Mouse (Mus musculus) G1E-ER4 (cell line): Measurements from ENCODE around the gene Hmgcs1. TPM values are rescaled to one million over a fixed set of nuclear protein-coding genes. Genes with fewer than 3 reads are reported as not detected.

Source experiments
- GATA1 ChIP-seq: IDR thresholded peaks from one replicate; pipeline ENCODE4 v1.8.0; 2012; ENCODE audit warnings: low read length, inconsistent platforms
- polyA plus RNA-seq: library from polyadenylated mRNA; stranded (reverse); fragments of >175 nt; gene quantifications from 2 replicates; pipeline ENCODE4 v1.2.3, GENCODE M21; 2012

Hmgcs1 gene
- polyA plus RNA-seq, 1 experiment, result 21.6 TPM

DNA sequence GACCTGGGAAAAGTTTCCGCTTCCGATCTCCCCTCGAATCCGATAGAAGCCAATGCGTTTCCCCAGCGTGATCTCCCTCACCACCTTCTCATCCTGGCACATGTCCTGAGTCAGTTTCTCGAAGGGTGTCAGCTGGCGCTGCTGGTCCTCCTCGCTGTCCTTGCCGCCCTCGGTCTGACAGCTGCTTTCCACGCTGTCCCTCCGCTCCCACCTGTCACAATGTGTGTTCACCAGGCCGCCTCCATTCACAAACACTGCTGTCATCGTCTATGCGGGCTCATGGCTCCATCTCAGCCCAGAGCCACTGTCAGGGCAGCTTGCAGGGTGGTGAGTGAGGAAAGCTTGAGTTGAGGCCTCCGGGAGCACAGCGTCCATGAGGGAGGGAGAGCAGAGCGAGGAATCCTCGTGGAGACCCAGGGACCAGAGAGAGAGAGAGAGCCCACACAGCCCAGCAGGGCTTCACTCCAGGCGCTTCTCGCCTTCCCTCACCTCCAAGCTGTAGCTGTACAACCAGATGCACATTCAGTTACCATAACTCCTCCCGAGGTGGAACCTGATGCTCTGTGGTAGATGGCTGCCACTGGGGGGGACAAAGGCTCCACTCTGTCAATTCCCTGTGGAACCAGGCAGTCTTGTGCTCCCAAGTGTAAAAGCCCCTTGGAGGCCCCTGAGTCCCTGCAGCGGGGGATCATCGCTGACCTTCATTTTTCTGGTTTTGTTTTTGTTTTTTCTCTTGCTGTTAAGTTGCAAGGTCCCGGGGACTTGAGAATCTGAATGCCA, 37.6 kb downstream of the Hmgcs1 start:
- no peak for TF ChIP-seq GATA1

DNA sequence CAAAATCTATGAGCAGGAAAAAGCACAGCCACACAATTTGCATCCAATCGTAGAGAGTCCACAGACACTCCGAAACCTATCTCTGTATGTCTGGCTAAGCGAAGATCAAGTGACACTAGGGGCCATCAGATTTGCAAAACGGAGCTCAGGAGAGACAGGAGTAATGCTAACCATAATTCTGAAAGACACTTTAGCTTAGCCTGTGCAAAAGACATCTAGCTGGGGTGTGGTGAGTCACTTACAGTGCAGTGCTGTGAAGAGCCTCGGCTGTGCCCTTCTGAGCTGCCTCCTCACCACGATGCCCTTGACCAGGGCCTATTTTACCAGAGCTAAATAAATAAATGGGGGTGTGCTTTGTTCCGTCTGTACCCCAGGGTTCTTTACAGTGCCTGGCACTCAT, 39.2 kb downstream of the Hmgcs1 start:
- no peak for TF ChIP-seq GATA1

DNA sequence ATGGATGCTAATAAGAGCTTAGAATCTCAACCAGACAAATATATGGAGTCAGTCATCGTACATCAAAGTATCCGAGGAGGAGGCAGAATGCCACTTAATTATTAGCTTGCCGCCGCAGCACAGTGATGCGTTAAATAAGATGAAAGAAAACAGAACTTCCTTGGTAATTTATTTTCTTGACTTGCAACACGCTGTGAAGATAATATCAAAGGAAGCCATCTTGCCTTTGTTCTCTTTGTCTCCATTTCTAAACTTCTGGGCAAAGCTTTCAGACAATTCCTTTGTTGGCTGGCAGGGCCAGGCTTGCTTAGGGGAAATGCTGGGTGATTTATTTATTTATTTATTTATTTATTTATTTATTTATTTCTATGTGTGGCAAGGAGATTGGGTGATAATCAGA, 41.3 kb downstream of the Hmgcs1 start:
- TF ChIP-seq GATA1, result no peak

DNA sequence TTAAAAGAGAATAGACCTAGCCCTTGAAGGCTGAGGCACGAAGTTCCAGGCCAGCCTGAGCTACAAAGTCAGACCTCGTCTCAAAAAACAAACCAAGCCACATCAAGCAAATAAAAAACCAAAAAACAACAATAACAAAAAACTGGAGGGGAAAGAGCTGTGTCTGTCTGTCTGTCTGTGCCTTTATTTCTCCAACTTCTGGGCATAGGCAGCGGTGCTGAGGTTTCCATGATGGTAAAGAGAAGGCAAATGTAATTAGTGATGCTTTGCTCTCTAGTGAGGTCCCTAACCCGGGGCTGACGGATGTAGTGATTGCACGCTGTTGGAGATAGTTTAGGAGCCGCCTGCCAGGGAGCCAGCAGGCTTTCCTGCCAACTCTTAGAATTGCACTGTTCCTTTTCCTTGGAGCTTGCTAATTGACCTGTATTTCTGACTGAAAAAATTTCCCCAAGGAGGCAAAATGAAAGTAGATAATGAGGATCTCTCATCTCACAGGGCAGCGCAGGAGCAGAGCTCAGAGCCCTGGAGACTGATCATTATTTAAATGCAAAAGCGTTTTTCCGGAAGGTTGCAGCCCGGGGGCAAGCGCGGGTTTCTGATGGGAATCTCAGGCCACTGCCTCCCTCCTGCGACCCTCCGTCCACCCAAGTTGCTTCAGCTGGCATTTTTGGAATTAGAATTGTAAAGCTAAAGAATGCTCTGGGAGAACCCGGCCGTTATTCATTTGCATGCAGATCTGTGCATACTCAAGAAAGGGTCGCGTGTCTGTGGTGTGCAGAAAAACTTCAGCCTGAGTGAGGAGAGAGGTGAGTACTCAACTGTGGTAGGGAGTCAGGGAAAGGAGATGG, 51.4 kb downstream of the Hmgcs1 start:
- no peak for TF ChIP-seq GATA1

DNA sequence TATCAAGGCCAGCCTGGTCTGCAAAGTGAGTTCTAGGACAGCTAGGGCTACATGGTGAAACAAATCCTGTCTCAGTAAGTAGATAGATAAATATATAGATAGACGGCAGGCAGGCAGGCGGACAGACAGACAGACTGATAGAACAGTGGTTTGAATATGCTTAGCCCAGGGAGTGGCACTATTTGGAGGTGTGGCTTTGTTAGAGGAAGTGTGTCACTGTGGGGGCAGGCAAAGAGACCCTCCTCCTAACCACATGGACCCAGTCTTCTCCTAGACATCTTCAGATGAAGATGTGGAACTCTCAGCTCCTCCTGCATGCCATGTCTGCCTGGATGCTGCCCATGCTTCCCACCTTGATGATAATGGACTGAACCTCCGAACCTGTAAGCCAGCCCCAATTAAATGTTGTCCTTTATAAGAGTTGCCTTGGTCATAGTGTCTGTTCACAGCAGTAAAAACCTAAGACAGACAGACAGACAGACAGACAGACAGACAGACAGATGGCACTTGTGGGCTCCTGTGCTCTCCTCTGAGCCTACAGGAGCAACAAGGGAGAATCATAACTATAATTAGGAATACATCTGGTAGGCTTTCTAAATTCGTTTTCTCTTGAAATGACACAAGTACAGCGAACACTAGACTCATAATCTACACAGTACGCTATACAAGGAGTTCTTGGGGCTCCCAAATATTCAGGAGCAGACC, 52.7 kb downstream of the Hmgcs1 start:
- TF ChIP-seq GATA1, result no peak

DNA sequence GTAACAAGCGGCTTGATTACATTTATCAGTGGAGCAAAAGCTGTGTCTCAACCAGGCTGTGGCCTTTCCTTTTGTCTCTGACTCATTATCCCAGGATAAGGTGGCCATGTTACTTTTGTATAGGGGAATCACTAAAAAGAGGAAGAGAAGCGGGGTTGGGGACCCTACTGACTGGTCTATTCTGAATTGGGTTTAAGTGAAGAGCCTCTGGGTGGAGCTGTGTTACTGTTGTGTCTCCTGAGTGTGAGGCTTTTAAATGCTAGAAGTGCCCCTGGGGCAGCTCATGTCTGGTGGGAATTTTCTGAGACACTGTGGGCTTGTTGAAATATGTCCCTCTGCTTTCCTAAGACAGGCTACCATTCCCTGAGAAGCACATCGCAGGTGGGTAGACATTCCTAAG, 53.3 kb downstream of the Hmgcs1 start:
- no peak for TF ChIP-seq GATA1

DNA sequence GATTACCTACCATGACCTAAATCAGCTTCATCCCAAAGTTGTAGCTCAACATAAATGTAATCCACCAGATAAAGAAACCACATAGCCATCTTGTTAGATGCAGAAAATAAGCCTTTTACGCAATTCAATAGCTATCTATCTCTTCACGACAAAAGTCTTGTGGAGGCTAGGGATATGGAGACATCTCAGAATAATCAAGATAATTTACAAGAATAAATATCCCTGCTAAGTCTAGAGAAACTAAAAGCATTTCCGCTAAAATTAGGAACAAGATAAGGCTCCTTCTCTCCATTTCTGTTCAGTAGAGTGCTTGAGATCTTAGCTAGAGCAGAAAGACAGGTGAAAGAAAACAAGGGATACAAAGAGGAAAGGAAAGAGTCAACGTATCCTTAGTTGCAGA, 56.8 kb downstream of the Hmgcs1 start:
- no peak for TF ChIP-seq GATA1

DNA sequence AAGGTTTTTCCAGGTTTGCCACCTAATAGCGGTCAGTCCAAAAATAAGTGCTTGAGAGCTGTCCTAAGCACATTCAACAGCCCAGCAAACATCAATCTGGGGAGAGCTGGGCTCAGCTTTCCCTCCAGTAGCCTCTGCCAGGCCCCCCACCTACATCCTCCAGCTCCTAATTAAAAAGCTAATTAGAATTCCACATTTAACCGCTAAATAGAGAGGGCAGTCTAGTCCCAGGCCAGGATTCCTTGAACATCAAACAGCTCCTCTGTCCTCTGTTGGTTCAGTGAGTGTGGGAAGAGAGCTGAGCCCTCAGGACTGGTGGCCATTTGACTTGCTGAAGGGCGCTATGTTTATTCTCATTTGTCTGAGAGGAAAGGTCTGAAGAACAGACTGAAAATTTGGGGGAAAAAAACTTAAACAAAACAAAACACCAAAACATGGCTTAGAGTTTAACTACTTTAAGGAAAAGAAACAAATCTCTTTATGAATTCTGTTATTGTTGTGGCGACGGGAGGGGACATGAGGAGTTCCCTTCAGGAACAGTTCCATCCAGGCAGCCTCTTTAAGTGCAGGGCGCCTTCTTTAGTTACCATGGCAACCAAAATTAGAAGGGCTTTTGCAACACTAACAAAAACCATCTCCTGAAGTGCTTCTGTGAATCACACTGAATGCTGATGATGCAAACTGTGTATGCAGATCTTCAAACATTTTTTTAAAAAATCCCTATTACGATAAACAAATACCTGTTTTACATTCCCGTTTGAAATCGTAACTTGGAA, 63.9 kb downstream of the Hmgcs1 start:
- TF ChIP-seq GATA1, result no peak

DNA sequence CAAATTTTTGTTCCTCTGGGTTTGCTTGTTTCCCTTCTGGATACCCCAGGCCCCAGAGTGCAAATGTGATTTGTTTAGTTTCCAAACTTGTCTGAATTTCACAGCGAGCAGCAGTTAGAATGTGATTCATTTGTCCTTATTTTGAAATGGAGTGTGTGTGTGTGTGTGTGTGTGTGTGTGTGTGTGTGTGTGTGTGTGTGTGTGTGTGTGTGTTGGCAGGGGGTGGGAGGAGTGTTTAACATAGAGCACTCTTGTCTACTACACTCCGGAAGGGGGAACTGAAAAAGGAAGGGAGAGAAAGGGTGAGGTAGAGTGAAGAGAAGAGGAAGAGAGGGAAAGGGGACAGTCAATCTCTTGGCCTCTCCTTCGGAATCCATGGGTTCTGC, 64.4 kb downstream of the Hmgcs1 start:
- TF ChIP-seq GATA1, result no peak

DNA sequence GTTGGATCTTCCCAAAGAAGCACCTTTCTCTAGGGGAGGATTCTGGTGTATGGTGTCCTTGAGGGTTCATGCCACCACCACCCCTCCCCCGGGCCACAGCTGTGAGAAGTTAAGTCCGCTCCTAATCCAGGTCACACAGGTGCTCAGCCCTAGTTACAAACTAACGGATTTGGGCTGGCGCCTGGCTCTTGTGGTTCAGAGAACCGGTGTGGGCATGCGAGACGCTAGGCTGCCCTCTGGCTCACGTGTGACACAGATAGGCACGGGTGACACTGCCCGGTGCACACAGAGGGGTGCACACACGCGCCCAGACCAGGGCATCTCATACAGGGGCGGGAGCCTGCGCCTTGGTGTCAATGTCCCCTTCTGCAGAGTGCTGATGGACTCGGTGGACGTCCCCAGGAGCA, 65.0 kb downstream of the Hmgcs1 start:
- TF ChIP-seq GATA1, result no peak

DNA sequence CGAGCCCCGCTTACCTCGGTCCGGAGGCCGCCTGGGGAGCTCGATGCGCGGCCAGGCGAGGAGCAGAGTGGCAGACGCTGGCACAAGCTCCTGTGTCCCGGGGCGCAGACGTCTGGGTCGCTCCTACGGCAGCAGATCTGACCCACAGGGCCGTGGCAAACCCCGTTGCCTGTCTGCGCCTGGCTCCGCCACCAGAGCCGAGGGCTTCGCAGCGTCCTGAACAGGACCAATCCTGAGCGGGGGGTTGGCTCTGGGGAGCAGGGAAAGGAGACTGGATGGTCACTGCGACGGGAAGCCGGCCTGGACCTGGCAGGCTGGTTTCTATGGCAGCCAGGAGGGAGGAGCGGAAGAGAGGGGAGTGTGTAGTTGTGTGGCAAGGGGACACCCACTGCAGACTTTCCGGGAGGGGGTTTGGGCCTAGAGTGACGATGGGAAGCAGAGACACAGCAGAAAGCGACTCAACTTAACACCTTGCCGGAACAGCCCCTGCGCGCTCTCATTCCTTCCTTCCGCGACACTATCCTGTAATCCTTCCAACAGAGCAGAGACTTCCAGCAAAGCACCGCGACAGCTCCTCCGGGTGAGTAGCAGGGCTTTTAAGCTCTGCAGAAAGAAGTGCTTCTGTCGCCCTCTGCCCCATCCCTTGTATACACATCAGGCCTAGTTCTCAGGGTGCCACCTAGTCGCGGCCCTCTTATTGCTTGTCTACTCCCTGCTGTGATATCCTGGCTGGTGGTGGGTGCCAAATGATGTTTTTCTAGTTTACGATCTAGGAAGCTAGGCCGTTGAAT, 65.7 kb downstream of the Hmgcs1 start, which contains the start of gene Nim1k:
Nim1k (minus strand) TSS at position 202 of the 791 bp plus-strand sequence.
- TF ChIP-seq GATA1, result no peak

DNA sequence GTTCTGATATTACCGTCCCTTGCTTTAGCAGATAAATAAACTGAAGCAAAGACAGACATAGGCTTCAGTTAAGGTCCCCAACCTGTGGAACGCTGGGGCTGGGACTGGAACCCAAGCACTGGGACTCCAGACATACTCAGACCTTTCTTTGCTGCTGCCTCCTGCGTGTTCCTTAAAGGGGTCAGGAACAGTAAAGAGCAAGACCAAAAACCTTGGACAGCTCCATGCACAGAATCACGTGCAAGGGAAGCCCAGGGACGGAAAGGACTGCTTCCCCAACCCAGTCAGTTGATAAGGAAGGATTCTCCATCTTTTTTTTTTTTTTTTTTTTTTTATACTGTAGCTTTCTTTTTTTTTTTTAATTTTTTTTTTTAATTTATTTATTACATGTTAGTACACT, 66.7 kb downstream of the Hmgcs1 start:
- no peak for TF ChIP-seq GATA1

Other genes starting within 250 kb of the Hmgcs1 start
- 2.0 and 2.1 TPM in 2 replicates for gene 4833420G17Rik, start 227.6 kb upstream of the Hmgcs1 start, polyA plus RNA-seq
- 0.21 and 0.42 TPM in 2 replicates for gene Tmem267, start 202.3 kb upstream of the Hmgcs1 start, polyA plus RNA-seq
- gene 3110070M22Rik, start 202.0 kb upstream of the Hmgcs1 start, polyA plus RNA-seq, result 0.23 and 0.32 TPM in 2 replicates
- gene Ccl28, start 66.6 kb upstream of the Hmgcs1 start, polyA plus RNA-seq, result not detected in 2 replicates
- gene Nim1k, start 65.5 kb downstream of the Hmgcs1 start, polyA plus RNA-seq, result 0.02 TPM in 1 of 2 replicates, not detected in the other
- gene Zfp131, start 100.5 kb downstream of the Hmgcs1 start, polyA plus RNA-seq, result 25.3 and 35.5 TPM in 2 replicates
- not detected in 2 replicates for gene AF067063, start 139.8 kb downstream of the Hmgcs1 start, polyA plus RNA-seq
- gene D13Ertd608e, start 145.6 kb downstream of the Hmgcs1 start, polyA plus RNA-seq, result not detected in 2 replicates
- not detected in 2 replicates for gene Tcstv1, start 204.4 kb downstream of the Hmgcs1 start, polyA plus RNA-seq
- not detected in 2 replicates for gene Gm21761, start 238.9 kb downstream of the Hmgcs1 start, polyA plus RNA-seq